Mouse (Mus musculus) R1 (cell line): Measurements from ENCODE around the gene Them5.
A peak's percentile ranks its signal among the peaks of the same experiment; 100 is the strongest.

ENCODE experiments used
- DNase-seq: peaks from one replicate; pipeline ENCODE4 v3.0.0-alpha.2; 2018; ENCODE audit warnings: low read depth, low spot score

Gene Them5

GRCm38 (mm10) chr3:94371637-94372036, 29.7 kb downstream of the Them5 start:
- peak; percentile 21 for DNase-seq

DNA sequence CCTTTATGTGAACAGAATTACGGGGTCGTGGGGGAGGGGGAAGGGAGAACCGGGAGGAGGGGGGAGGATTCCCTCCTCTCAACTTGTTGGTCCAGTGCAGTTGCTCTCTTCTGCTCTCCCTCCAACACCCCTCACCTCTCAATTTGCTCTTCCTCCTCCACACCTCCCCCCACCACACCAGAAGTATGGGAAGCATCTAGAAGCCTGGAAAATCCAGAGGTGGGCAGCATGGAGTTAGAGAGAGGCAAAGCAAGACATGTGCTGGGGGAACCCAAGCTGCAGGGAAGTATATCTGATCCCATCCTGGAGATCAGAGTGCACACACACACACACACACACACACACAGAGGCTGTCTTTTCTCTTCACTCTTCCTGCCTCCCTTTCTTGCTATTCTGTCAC, 30.1 kb downstream of the Them5 start:
- no peak for DNase-seq

DNA sequence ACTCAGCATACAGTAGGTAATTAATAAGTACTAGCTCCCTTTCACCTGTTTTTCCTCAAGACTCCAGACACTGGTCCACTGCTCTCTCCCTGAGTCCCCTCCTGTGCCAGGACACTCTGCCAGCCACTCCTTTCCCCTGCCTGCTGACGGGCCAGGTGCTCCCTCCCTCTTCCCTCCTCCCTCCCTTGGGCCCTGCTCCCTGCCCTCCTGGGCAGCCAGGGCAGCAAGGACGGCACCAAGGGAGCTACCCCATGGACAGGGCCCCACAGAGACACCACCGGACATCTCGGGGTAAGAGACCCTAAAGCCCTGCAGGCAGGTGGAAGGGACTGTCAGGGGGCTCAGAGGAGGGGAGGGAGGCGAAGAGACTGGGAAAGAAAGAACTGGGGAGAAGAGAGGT, 30.7 kb downstream of the Them5 start, which contains the start of gene Rorc:
Rorc (plus strand) TSS at position 154 of the 400 bp plus-strand sequence.
- no peak for DNase-seq

DNA sequence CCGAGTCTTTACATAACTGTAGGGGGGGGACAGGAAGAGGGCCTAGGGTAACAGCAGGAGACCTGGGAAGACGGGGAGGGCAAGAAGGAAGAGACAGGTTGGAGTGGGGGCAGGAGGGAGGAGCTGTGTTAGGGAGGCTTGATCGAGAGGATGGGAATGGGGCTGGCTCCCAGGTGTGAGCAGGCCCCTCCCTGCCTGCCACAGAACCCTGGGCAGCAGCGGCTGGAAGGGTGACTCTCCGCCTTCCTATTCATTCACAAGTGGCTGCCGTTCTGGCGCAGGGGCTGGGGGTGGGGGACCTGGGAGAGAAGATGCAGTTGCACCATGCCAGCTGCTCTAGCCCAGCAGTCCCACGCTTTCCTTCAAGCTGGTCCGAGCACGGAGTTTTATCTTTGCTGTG, 31.2 kb downstream of the Them5 start:
- DNase-seq, result peak; percentile 33

DNA sequence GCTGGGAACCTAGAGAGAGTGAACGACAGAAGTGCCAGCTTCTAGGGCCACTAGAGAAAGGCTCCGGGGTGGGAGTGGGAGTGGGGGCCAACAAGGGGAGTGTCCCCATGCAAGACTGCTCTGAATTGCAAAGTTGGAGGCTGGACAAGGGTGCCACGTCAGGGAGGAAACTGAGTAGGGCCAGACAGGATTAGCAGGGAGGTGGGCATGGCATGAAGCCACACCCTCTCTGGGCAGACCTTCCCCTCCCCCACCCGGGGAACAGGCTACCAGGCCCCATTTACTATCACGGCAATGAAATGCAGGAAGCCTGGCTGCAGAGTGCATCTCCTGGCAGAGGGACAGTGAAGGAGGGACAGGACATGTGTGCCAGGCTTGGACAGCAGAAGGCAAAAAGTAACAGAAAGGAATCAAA, 31.7 kb downstream of the Them5 start:
- DNase-seq, result no peak

DNA sequence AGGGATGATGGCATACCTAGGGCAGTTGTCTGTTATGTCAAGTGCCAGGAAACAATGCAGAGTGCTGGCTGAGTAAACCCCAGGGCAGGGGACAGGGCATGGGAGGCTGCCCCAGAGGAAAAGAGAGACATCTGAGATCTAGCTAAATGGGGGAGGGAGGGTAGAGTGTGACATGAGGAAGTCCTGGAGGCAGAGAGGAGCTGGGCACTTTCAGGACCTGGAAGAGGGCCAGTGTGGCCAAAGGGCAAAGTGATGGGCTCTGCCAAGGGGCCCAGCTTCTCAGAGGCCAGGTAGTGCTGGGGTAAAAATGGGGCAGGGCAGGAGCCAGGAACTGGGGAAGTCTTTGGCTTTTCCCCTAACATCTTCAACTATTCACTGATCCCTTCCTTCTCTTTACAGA, 32.7 kb downstream of the Them5 start:
- DNase-seq, result no peak

- DNase-seq, result no peak
Observed at GRCm38 (mm10) chr3:94375146-94375545, 33.2 kb downstream of the Them5 start.

GRCm38 (mm10) chr3:94375861-94376260, 34.0 kb downstream of the Them5 start:
- no peak for DNase-seq

DNA sequence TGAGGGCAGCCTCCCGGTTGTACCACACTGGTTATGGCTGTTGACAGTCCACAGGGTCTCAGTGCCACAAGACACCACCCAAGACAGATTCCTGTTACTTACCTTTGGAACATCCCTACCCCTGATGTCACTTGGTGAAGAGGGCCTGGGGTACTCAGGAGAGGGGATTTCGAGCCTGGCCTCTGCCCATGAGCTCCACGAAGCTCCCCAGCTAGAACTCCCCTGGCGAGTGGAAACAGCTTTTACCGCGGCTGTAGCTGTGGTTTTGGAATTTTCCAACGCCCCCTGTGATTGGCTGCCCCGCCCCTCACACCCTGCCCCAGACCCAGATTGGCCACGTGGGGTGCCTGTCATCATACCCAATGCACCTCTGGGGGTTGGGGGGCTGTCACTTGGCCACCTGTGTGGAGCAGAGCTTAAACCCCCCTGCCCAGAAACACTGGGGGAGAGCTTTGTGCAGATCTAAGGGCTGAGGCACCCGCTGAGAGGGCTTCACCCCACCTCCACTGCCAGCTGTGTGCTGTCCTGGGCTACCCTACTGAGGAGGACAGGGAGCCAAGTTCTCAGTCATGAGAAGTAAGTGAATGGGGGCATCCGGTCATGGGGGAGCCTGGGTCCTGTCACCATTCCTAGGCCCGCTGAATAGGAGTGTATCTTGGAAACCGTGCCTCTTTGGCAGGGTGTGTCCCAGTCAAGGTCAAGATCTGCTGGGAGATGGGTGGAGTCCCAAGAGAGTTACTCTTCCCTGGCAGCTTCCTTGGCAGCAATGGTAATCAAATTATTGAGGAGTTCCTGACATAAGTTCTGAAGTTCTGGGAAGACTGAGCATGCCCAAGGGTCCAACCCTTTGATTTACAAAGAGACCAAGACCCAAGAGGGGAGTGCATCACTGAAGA, 35.4 kb downstream of the Them5 start:
- peak; percentile 40 for DNase-seq

GRCm38 (mm10) chr3:94379831-94380510, 38.1 kb downstream of the Them5 start:
- no peak for DNase-seq

- DNase-seq, result no peak
Observed at GRCm38 (mm10) chr3:94382308-94382707, 40.4 kb downstream of the Them5 start.

DNA sequence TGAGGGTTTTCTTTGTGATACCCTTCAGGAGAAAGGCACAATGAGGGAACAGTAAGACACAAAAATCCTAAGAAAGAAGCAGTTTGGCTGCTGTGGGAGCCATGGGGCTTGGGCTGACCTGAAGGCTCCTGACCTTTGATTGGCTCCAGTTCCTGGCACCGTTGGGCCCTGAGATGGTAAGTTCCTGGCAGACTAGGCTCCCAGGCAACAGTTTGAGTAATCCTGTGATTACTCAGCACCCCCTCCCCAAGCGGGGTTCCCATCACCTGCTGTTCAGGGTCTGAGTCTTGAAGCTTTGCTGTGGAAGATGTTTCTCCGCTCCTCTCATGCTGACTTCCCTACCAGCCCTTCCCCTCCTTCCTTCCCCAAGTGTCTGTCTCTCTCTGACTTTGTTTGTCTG, 41.6 kb downstream of the Them5 start:
- DNase-seq, result no peak

- no peak for DNase-seq
Observed at GRCm38 (mm10) chr3:94386671-94387070, 44.8 kb downstream of the Them5 start.

DNA sequence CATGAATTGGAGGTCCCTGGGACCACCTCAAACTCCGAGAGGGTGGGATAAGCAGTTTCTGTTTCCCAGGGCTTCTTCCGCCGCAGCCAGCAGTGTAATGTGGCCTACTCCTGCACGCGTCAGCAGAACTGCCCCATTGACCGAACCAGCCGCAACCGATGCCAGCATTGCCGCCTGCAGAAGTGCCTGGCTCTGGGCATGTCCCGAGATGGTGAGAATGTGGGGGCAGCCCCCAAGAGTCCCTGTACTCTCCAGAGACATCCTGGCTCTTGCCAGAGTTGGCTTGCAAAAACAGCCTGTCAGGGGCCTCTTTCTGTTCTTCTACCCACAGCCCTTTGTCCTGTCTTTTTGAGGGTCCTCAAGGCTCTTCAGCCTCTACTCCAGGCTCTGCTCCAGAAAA, 45.5 kb downstream of the Them5 start:
- no peak for DNase-seq

- no peak for DNase-seq
Observed at GRCm38 (mm10) chr3:94388047-94388446, 46.1 kb downstream of the Them5 start.

- DNase-seq, result no peak
Observed at GRCm38 (mm10) chr3:94389420-94389819, 47.5 kb downstream of the Them5 start.

DNA sequence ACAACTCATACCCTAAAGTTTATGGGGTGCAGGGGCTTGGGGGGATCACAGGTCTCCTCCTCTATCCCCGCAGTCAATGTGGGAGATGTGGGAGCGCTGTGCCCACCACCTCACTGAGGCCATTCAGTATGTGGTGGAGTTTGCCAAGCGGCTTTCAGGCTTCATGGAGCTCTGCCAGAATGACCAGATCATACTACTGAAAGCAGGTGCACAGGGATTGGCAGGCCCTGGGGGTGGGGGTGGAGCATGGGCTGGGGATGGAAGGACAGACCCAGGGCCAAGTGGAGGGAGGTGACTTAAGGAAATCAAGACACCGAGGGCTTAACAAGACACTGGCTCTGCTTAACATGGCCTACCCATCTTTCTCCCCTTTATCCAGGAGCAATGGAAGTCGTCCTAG, 49.1 kb downstream of the Them5 start:
- DNase-seq, result no peak

DNA sequence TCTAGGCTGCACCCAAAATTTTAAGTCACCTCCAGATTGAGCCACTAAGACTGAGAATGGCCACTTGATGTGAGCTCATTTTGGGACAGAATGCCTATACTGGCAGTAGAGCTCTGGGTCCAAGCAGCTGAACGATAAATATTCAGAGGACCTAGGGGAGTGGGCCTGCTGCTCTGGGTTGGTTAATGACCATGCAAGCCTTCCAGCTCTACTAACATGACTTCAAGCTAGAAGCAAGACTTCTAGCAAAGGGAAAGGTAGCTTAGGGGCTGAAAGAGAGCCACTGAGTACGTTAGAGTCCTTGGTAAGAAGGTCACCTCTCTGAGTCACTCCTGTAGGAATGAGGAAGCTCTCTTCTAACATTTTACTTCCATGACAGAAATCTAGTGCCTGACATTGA, 50.2 kb downstream of the Them5 start:
- no peak for DNase-seq

DNA sequence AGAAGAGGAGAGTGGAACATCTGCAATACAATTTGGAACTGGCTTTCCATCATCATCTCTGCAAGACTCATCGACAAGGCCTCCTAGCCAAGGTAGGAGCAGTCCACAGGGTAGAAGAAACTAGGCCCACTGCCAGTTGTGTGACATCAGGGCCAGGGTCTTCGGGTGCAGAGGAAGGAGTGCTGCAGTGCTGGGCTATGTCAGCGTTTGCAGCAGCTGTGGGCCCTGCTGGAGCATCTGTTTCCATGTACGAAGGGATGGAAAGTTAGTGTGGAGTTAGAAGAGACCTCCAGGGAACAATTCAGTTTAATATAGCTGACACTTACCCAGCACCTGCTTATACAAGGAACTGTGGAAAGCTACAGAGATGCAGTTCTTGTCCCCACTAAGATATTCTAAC, 51.1 kb downstream of the Them5 start:
- no peak for DNase-seq

- DNase-seq, result no peak
Observed at GRCm38 (mm10) chr3:94396336-94396735, 54.4 kb downstream of the Them5 start.

DNA sequence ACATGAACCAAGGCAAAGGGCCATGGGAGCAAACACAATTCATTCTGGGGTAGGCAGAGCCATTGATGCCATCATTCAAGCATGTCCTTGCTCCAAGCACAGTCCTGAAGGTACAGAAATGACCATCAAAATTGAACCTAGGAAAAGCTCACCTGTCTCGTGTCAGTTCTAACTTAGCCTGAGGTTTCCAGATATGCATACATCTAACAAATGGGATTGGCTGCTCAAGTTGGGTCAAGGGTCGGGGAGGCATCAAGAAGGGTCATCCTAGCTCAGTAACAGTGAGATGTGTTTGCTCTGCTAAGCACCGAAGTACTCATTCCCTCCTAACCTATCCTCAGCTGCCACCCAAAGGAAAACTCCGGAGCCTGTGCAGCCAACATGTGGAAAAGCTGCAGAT, 55.0 kb downstream of the Them5 start:
- DNase-seq, result no peak
